Mouse (Mus musculus): ENCODE results near the gene 5530401A14Rik. TPM values are rescaled to one million over a fixed set of nuclear protein-coding genes. Genes with fewer than 3 reads are reported as not detected.

Gene 5530401A14Rik
- polyA plus RNA-seq, 1 experiment from 2014 or later: 0.25 TPM

DNA sequence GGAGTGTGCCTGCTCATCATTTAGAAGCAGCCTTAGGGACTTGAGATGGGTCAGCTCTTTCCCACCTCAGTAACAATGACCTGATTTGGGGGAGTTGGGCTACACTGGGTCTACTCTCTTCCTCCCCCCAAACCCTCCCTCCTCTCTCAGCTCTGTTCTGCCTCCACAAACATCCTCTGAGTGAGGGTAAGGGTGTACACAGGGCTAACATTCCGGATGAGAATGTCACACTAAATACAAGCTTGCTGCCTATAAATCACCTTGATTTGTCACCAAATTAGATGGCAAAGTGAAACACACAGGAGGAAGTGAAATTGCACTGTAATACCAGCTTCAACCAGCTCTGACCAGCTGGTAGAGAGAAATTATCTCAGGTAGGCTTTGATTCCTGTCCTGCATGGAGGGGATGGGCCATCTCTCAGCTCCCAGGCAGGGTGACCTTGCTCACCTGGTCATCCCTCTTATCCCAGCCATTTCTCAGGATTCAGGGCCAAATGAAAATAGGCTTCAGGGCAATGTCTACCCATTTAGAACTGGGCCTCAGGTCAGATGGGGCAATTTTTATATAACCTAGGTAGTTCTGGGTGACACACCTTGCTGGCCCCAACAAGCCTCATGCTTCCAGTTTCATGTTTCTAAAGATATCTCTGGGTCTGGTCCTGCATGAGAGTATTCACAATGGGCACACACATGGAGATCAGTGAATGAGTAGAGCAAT is 12.5 kb upstream of the 5530401A14Rik start:
- 63% methylated on average over 1 of the region's 1 CpGs for WGBS
- no peak overlapping the region for H3K9ac ChIP-seq (ENCODE audit: low read depth, low read length)
- no peaks in the 10 kb centered on the region for H3K36me3 ChIP-seq (ENCODE audit: control insufficient read depth, insufficient read depth, low read length)
- H3K27ac ChIP-seq (ENCODE audit: low read depth, low read length): no peak overlapping the region
- no peaks in the 10 kb centered on the region for H3K9me3 ChIP-seq (ENCODE audit: control insufficient read depth, low read length)
- no peak overlapping the region for H3K4me3 ChIP-seq (ENCODE audit: low read depth, low read length)
- H3K4me2 ChIP-seq (replicated peaks; ENCODE audit: low read depth, low read length): no peak overlapping the region
- DNase-seq (ENCODE audit: low spot score) (no peak), ATAC-seq (ENCODE audit: low FRiP score) (no peak)
- H3K27me3 ChIP-seq (ENCODE audit: control insufficient read depth, insufficient read depth, low read length): no peaks in the 10 kb centered on the region
- no peaks in the 10 kb centered on the region; the same call in 1 of the 2 replicates for H3K4me1 ChIP-seq (replicated peaks; ENCODE audit: control insufficient read depth, insufficient read depth, low read length)

DNA sequence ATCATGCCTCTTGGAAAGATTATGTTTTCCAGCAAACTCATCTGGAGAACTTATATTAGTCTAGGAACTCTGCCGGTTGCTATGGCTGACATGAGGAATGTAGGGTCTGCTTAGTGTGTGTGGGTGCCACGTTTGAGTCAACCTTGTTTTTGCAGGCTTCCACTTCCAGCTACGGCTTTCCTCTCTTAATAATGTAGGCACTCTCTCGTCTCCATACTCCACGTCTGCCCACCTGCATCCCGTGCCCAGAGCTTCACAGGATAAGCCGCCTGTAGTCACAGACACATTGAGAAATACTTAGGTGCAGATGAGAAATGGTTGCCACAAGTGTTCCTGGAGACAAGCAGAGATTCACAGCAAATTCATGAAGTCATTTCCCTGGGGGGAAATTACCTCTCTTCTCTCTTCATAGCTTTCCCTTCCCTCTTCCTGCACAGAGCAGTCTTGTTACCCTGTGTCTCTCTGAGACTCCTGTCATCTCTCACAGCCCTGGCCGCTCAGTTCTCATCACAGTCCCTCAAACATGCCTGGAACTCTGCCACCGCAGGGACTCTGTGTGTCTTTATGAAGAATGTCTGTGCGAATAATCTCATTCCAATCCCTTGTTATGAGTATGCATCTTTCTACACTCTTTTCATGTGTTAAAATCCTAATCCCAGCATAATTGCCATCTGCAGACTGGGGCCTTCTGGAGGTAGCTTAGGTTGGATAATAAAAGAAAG is 5.3 kb downstream of the 5530401A14Rik start:
- H3K27ac ChIP-seq (ENCODE audit: low read depth, low read length): no peak overlapping the region
- H3K4me3 ChIP-seq (ENCODE audit: low read depth, low read length): no peak overlapping the region
- H3K4me2 ChIP-seq (replicated peaks; ENCODE audit: low read depth, low read length): no peak overlapping the region
- no peaks in the 10 kb centered on the region for H3K36me3 ChIP-seq (ENCODE audit: control insufficient read depth, insufficient read depth, low read length)
- no peaks in the 10 kb centered on the region for H3K9me3 ChIP-seq (ENCODE audit: control insufficient read depth, low read length)
- no peak for ATAC-seq (ENCODE audit: low FRiP score)
- H3K27me3 ChIP-seq (ENCODE audit: control insufficient read depth, insufficient read depth, low read length): no peaks in the 10 kb centered on the region
- WGBS: 69% methylated on average over 10 of the region's 10 CpGs
- H3K9ac ChIP-seq (ENCODE audit: low read depth, low read length): no peak overlapping the region
- DNase-seq (ENCODE audit: low spot score): no peak
- no peaks in the 10 kb centered on the region for H3K4me1 ChIP-seq (replicated peaks; ENCODE audit: control insufficient read depth, insufficient read depth, low read length)

DNA sequence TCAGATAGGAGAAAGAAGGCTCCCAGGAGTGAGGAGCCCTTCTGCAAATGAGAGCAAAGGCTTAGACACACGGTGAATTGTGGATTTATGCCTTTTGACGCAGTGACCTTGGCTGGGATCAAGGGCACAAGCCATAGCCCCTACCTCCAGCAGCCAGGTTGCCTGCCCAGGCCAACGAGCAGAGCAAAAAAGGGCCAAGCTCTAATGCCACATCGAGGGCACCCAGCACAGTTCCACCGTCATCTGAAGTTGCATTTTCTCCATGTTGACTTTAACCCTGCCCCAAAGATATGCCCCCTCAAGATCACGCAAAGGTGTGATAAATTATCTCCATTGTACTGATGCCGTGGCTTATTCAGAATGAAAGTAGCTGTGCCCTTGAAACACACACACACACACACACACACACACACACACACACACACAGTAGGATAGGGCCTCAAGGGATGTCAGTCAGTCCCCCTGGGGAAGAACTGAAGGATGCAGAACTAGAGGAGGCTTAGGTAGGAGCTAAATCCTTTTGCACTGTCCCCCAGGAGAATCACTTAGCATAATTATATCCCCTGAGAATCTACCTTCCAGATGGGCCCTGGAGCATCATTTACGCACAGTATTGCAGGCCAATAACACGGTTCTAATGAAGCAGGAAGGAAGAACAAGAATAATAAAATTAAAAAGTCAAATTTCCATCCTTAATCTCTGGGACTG is 11.2 kb downstream of the 5530401A14Rik start:
- Histone ChIP-seq H3K9me3 (ENCODE audit: control insufficient read depth, low read length) (no peaks in the 10 kb centered on the region), H3K27me3 (ENCODE audit: control insufficient read depth, insufficient read depth, low read length) (no peaks in the 10 kb centered on the region), H3K4me3 (ENCODE audit: low read depth, low read length) (no peak overlapping the region), H3K9ac (ENCODE audit: low read depth, low read length) (no peak overlapping the region), H3K4me1 (replicated peaks; ENCODE audit: control insufficient read depth, insufficient read depth, low read length) (no peaks in the 10 kb centered on the region), H3K36me3 (ENCODE audit: control insufficient read depth, insufficient read depth, low read length) (no peaks in the 10 kb centered on the region), H3K27ac (ENCODE audit: low read depth, low read length) (no peak overlapping the region; the same call in 1 of the 2 replicates), H3K4me2 (replicated peaks; ENCODE audit: low read depth, low read length) (no peak overlapping the region)
- DNase-seq (ENCODE audit: low spot score): no peak
- 70% methylated on average over 9 of the region's 9 CpGs for WGBS
- ATAC-seq (ENCODE audit: low FRiP score): no peak

DNA sequence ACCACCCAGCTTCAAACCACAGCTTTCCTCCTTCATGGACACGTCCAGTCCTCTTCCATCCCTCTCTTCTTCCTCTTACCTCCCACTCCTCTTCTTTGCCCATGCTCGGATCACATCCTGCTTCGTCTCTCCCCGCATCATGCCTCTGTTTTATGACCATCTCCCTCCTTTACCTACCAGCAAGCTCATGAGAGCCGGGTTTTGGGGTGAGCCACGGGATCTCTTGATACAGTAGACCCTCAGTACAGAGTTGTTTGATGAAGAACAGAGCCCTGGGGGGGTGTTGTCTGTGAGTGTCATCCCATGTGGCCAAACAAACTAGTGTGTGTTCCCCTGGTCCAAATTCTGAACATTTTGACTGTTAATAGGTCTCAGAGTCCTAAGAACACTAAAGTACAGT is 36.0 kb downstream of the 5530401A14Rik start:
- Histone ChIP-seq H3K4me2 (replicated peaks; ENCODE audit: low read depth, low read length) (no peak overlapping the region), H3K4me3 (ENCODE audit: low read depth, low read length) (no peak overlapping the region), H3K36me3 (ENCODE audit: control insufficient read depth, insufficient read depth, low read length) (no peaks in the 10 kb centered on the region), H3K4me1 (replicated peaks; ENCODE audit: control insufficient read depth, insufficient read depth, low read length) (peaks cover 3% of the 10 kb centered on the region; the same call in 1 of the 2 replicates), H3K27ac (ENCODE audit: low read depth, low read length) (no peak overlapping the region), H3K9me3 (ENCODE audit: control insufficient read depth, low read length) (no peaks in the 10 kb centered on the region), H3K9ac (ENCODE audit: low read depth, low read length) (no peak overlapping the region), H3K27me3 (ENCODE audit: control insufficient read depth, insufficient read depth, low read length) (no peaks in the 10 kb centered on the region)
- ATAC-seq (ENCODE audit: low FRiP score): no peak
- WGBS: 91% methylated on average over 6 of the region's 6 CpGs
- no peak for DNase-seq (ENCODE audit: low spot score)

DNA sequence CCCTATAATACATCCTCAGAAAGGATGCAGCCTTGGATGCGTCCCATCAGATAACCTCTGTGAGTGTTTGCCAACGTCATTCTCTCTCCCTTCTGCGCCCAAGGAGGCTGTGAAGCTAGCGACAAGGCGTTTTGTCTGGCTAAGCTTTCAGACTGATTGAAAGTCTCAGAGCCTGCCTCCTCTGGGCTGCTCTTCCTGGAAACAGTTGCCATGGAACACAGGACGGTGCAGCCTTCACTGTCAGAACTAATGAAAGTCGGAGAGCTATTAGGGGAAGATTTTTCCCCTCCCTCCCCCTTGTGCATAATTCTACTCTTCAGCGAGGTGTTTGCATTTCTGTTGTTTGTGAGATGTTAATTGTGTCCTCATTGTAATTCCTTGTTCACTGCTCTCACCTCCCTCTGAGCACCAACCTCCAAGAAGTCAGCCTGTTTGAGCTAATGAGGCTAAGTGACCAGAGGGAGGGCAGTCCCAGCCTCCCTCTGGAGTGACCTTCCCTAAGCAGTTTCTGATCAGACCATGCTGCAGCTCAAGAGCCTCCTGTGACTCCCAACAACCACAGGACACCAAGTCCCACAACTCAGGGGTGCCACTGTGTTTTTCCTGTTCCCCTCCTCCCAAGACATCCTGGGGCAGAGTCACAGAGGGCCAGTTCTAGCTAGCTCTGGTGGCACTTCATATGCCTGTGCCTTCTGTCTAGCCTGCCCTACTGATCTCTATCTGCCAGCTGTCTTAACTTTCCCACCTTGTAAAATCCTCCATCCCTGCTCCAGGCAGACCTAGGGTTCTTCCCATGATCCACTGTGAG is 37.3 kb downstream of the 5530401A14Rik start:
- 0 out of 2 replicates have a peak overlapping the region, but pooled peaks have one; percentile 48 for H3K27ac ChIP-seq (ENCODE audit: low read depth, low read length)
- H3K27me3 ChIP-seq (ENCODE audit: control insufficient read depth, insufficient read depth, low read length): no peaks in the 10 kb centered on the region
- H3K9me3 ChIP-seq (ENCODE audit: control insufficient read depth, low read length): no peaks in the 10 kb centered on the region
- DNase-seq (ENCODE audit: low spot score) (peak; percentile 32), ATAC-seq (ENCODE audit: low FRiP score) (0 out of 2 replicates have a peak, but pooled peaks have one; percentile 30)
- peaks cover 3% of the 10 kb centered on the region; the same call in 1 of the 2 replicates for H3K4me1 ChIP-seq (replicated peaks; ENCODE audit: control insufficient read depth, insufficient read depth, low read length)
- no peak overlapping the region for H3K4me2 ChIP-seq (replicated peaks; ENCODE audit: low read depth, low read length)
- H3K9ac ChIP-seq (ENCODE audit: low read depth, low read length): no peak overlapping the region
- H3K4me3 ChIP-seq (ENCODE audit: low read depth, low read length): no peak overlapping the region
- H3K36me3 ChIP-seq (ENCODE audit: control insufficient read depth, insufficient read depth, low read length): no peaks in the 10 kb centered on the region
- 6% methylated on average over 8 of the region's 8 CpGs for WGBS

DNA sequence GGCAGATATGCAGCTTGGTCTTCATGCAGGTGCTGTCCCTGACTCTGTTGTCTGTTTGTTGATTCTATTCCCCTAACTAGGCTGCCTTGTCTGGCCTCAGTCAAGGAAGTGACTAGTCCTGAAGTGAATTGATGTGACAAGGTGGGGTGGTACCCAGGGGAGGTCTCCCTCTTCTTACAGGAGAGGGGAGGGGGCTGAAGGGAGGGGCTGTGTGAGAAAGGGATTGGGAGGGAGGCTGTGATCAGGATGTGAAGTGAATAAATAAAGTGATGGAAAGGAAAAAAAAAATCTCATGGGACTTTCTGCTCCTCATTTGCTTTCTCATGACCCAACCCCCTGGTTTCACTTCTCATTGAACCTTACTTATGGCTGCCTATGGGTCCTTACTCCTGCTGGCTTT is 41.8 kb downstream of the 5530401A14Rik start:
- H3K9me3 ChIP-seq (ENCODE audit: control insufficient read depth, low read length): no peaks in the 10 kb centered on the region
- H3K27me3 ChIP-seq (ENCODE audit: control insufficient read depth, insufficient read depth, low read length): no peaks in the 10 kb centered on the region
- ATAC-seq (ENCODE audit: low FRiP score): no peak
- H3K36me3 ChIP-seq (ENCODE audit: control insufficient read depth, insufficient read depth, low read length): no peaks in the 10 kb centered on the region
- H3K27ac ChIP-seq (ENCODE audit: low read depth, low read length): no peak overlapping the region
- H3K4me1 ChIP-seq (replicated peaks; ENCODE audit: control insufficient read depth, insufficient read depth, low read length): peaks cover 3% of the 10 kb centered on the region; the same call in 1 of the 2 replicates
- no peak overlapping the region for H3K4me2 ChIP-seq (replicated peaks; ENCODE audit: low read depth, low read length)
- H3K4me3 ChIP-seq (ENCODE audit: low read depth, low read length): no peak overlapping the region
- H3K9ac ChIP-seq (ENCODE audit: low read depth, low read length): no peak overlapping the region
- DNase-seq (ENCODE audit: low spot score): no peak

DNA sequence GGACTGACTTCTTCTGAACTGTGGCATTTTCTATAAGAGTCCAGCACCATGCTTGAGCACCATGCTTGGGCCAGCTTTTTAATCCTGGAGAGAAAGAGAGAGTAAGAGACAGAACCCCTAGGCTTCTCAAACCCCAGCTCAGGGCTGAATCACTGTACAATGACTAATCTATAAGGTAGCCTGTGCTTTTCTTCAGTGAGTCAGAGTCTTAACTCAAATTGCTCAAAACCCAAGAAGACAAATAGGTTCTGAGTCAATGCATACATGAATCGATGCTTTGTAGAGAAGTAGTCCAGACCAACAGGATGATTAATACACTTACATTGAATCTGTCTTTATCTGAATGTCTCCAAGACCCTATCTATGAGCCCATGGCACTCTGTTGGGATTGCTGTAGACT is 48.3 kb downstream of the 5530401A14Rik start:
- DNase-seq (ENCODE audit: low spot score): no peak
- Histone ChIP-seq H3K27ac (ENCODE audit: low read depth, low read length) (no peak overlapping the region), H3K9me3 (ENCODE audit: control insufficient read depth, low read length) (no peaks in the 10 kb centered on the region), H3K27me3 (ENCODE audit: control insufficient read depth, insufficient read depth, low read length) (no peaks in the 10 kb centered on the region), H3K9ac (ENCODE audit: low read depth, low read length) (no peak overlapping the region), H3K4me3 (ENCODE audit: low read depth, low read length) (no peak overlapping the region), H3K36me3 (ENCODE audit: control insufficient read depth, insufficient read depth, low read length) (no peaks in the 10 kb centered on the region), H3K4me1 (replicated peaks; ENCODE audit: control insufficient read depth, insufficient read depth, low read length) (no peaks in the 10 kb centered on the region), H3K4me2 (replicated peaks; ENCODE audit: low read depth, low read length) (no peak overlapping the region)
- 86% methylated on average over 1 of the region's 1 CpGs for WGBS
- ATAC-seq (ENCODE audit: low FRiP score): no peak

DNA sequence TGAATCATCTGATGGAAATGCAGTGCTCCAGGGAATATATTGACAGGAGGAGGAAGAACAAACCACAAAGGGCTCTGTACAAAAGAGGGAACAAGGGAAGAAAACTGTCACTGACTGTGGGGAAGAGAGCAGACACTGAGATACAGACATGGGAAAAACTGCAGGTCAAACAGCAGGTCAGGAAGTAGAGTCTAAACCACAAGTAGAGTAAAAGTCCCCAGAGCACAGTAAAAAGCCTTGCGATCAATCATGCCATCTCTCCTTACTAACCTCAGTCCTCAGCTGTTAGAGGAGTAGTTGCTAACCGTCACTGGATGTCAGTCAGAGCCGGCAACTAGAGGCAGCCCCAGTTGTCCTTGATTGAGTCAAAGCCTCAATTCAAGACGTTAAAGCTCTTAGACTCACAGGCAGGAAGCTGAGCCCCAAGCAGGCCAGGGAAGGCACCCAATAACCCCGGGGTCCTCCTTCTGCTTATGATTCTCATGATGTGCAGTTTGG is 49.0 kb downstream of the 5530401A14Rik start:
- no peak overlapping the region for H3K4me2 ChIP-seq (replicated peaks; ENCODE audit: low read depth, low read length)
- H3K9me3 ChIP-seq (ENCODE audit: control insufficient read depth, low read length): no peaks in the 10 kb centered on the region
- no peak overlapping the region for H3K4me3 ChIP-seq (ENCODE audit: low read depth, low read length)
- no peak for DNase-seq (ENCODE audit: low spot score)
- ATAC-seq (ENCODE audit: low FRiP score): no peak
- 87% methylated on average over 5 of the region's 5 CpGs for WGBS
- H3K27ac ChIP-seq (ENCODE audit: low read depth, low read length): no peak overlapping the region
- H3K9ac ChIP-seq (ENCODE audit: low read depth, low read length): no peak overlapping the region
- H3K27me3 ChIP-seq (ENCODE audit: control insufficient read depth, insufficient read depth, low read length): no peaks in the 10 kb centered on the region
- H3K4me1 ChIP-seq (replicated peaks; ENCODE audit: control insufficient read depth, insufficient read depth, low read length): no peaks in the 10 kb centered on the region
- no peaks in the 10 kb centered on the region for H3K36me3 ChIP-seq (ENCODE audit: control insufficient read depth, insufficient read depth, low read length)
